Mouse (Mus musculus) liver, embryonic 16.5 days (tissue): ENCODE data around the gene Zfp715. TPM values are rescaled to one million over a fixed set of nuclear protein-coding genes. Genes with fewer than 3 reads are reported as not detected.
A peak's percentile ranks its signal among the peaks of the same experiment; 100 is the strongest.

Source experiments
- ATAC-seq: fragments of 200-750 bp; cut with Nextera tagmentation; 2 replicates; pipeline ENCODE4 v1.8.0; 2017; ENCODE audit warnings: low read depth, mild to moderate bottlenecking, moderate number of reproducible peaks, moderate library complexity
- H3K27ac ChIP-seq: fragments of 300-500 bp; sonication (generic); 2 replicates; pipeline ENCODE4 v1.5.1; 2014; ENCODE audit warnings: mild to moderate bottlenecking, low read length
- H3K27me3 ChIP-seq: fragments of 300-500 bp; sonication (generic); 2 replicates; pipeline ENCODE4 v1.6.1; 2014; ENCODE audit warnings: low read depth, low read length, mixed read lengths; ENCODE audit not compliant: control insufficient read depth, insufficient read depth
- H3K36me3 ChIP-seq: fragments of 300-500 bp; sonication (generic); 2 replicates; pipeline ENCODE4 v1.6.1; 2014; ENCODE audit warnings: mild to moderate bottlenecking; ENCODE audit not compliant: control insufficient read depth, insufficient read depth
- H3K4me1 ChIP-seq: fragments of 300-500 bp; sonication (generic); 2 replicates; pipeline ENCODE4 v1.6.1; 2014; ENCODE audit warnings: low read depth, low read length, mixed read lengths; ENCODE audit not compliant: control insufficient read depth
- H3K4me2 ChIP-seq: fragments of 300-500 bp; sonication (generic); 2 replicates; pipeline ENCODE4 v1.6.1; 2014; ENCODE audit warnings: low read depth, low read length, mixed read lengths
- H3K4me3 ChIP-seq: fragments of 300-500 bp; sonication (generic); 2 replicates; pipeline ENCODE4 v1.5.1; 2014; ENCODE audit warnings: low read depth, mild to moderate bottlenecking, low read length
- H3K9ac ChIP-seq: fragments of 300-500 bp; sonication (generic); 2 replicates; pipeline ENCODE4 v1.6.1; 2014; ENCODE audit warnings: low read depth, low read length
- H3K9me3 ChIP-seq: fragments of 300-500 bp; sonication (generic); replicated peaks from 2 replicates; pipeline ENCODE4 v1.6.1; 2016; ENCODE audit warnings: low read length; ENCODE audit not compliant: control insufficient read depth
- WGBS: fragments of 180-500 bp; shearing (Covaris S2); extraction: QIAGEN DNeasy Blood & Tissue Kit; methylation state at CpG from one replicate; pipeline ENCODE4 v1.1.7; 2014; ENCODE audit not compliant: insufficient replicate concordance; 5-methylcytosine and 5-hydroxymethylcytosine counted together
- polyA plus RNA-seq: library from polyadenylated mRNA; unstranded; fragments of >200 nt; fragmentation: Nextera tagmentation; extraction: Ambion mirVana; gene quantifications from 2 replicates; pipeline ENCODE4 v1.2.1, GENCODE M21; 2015

Zfp715 gene
- polyA plus RNA-seq, 1 experiment from 2014 or later: 4.5 TPM

DNA sequence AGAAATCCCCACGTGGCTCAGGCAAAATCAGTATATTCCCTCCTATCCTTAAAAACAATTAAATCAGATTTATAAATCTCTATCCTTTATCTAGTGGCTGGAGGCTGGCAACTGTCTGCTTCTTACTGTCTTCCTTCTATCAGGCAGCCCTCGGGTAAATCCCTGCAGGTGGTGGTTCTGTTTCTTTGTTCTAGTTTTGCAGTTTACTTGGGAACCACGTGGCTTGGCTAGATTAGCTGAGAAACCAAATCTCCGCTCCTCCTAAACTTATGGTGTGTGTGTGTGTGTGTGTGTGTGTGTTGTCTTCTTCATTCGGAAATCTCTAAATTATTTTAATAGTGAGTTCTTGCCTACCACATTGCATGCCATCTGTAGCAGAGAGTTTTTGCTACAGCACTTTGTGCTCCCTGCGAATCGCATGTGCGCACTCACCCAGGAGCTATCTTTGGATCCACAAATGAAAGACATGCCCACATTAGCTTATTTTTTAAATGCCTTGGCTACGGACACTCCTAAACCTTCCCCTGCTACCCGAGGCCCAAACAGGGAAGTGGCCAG, 13.2 kb upstream of the Zfp715 start:
- no peaks in the 10 kb centered on the region for H3K4me1 ChIP-seq
- WGBS: 55% methylated on average over 10 of the region's 10 CpGs
- no peak for ATAC-seq

DNA sequence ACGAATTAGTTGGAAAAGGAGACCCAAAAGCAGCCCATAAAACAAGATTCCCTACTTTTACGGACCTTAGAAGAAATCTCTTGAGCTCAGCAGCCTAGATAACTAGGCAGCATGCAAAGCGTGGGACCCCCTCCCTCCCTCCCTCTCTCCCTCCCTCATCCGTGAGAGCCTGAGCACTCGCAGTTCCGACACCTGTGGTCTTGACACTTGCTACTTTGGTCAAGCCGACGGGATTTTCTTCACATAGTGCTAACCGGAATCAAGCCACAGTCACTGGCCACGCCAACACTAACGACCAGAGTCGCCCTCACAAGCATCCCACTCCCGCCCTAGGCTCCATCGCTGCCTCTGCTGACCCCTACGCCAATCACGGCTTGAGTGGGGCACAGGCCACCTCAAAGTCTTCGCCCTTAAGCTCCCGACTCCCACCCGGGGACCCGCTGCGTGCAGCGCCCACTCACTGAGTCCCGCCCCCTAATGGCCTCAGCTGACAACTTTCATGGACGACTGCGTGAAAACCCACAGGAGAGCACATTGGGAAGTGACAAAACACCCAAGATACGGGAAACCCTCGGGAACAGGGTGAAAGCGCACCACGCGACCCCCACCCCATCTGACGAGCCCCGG, 595 bp downstream of the Zfp715 start:
- no peaks in the 10 kb centered on the region for H3K27me3 ChIP-seq
- no peaks in the 10 kb centered on the region for H3K9me3 ChIP-seq
- H3K9ac ChIP-seq: peak overlapping the region; percentile 82
- H3K4me3 ChIP-seq: peak overlapping the region; percentile 82
- ATAC-seq: peak; percentile 32
- peak overlapping the region; percentile 88 for H3K4me2 ChIP-seq
- no peaks in the 10 kb centered on the region; the same call in 1 of the 2 replicates for H3K36me3 ChIP-seq
- peaks cover 25% of the 10 kb centered on the region for H3K4me1 ChIP-seq
- peak overlapping the region; percentile 88 for H3K27ac ChIP-seq
- 1% methylated on average over 32 of the region's 32 CpGs for WGBS

More for the DNA sequence above, 13.2 kb upstream of the Zfp715 start:
- Histone ChIP-seq H3K27me3 (no peaks in the 10 kb centered on the region), H3K4me3 (no peak overlapping the region), H3K36me3 (no peaks in the 10 kb centered on the region), H3K4me2 (no peak overlapping the region), H3K9me3 (no peaks in the 10 kb centered on the region), H3K27ac (no peak overlapping the region), H3K9ac (no peak overlapping the region)

DNA sequence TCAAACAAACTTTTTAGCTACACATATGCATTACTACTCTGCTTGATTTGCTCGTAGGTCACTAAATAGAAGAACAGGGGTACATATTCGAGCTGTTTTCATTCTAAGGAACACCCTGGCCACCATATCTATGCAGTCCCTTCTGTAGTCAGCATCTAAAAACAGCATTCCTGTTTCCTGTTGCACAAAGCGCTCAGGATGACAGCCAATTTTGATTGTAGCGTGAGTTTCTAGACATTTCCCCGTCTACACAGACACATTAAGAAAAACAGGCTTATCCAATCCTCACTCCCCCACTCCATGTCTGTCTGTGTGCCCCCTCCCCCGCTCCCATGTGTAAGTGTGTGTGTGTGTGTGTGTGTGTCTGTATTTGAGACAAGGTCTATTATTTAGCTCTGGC, 1.5 kb downstream of the Zfp715 start:
- Histone ChIP-seq H3K4me1 (peaks cover 25% of the 10 kb centered on the region), H3K4me2 (peak overlapping the region; percentile 88), H3K27ac (no peak overlapping the region), H3K27me3 (no peaks in the 10 kb centered on the region), H3K9ac (no peak overlapping the region; the same call in 1 of the 2 replicates), H3K36me3 (no peaks in the 10 kb centered on the region; the same call in 1 of the 2 replicates), H3K4me3 (peak overlapping the region; percentile 82), H3K9me3 (no peaks in the 10 kb centered on the region)
- ATAC-seq: no peak
- 34% methylated on average over 6 of the region's 6 CpGs for WGBS

DNA sequence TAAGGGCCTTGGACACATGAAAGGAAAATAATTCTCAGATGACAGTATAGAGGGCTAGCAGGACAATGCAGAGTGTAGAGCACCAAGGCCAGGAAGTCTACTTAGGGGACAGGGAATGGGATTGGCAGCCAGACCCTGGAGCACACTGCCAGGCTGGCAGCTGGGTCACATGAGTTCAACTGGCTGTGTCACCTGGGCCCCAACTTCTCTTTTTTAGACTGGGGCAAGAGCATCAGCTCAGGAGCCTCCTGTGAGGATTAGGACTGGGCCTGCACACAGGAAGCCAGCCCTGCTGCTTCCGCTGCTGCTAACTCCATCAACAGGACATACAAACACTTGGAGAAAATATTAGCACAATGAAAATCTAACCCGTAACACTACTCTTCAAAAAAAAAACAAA, 4.0 kb downstream of the Zfp715 start:
- Histone ChIP-seq H3K4me2 (no peak overlapping the region), H3K27me3 (no peaks in the 10 kb centered on the region), H3K4me3 (no peak overlapping the region), H3K9ac (no peak overlapping the region), H3K36me3 (no peaks in the 10 kb centered on the region; the same call in 1 of the 2 replicates), H3K27ac (no peak overlapping the region), H3K9me3 (no peaks in the 10 kb centered on the region), H3K4me1 (peaks cover 25% of the 10 kb centered on the region)
- 58% methylated on average over 2 of the region's 2 CpGs for WGBS
- no peak for ATAC-seq

DNA sequence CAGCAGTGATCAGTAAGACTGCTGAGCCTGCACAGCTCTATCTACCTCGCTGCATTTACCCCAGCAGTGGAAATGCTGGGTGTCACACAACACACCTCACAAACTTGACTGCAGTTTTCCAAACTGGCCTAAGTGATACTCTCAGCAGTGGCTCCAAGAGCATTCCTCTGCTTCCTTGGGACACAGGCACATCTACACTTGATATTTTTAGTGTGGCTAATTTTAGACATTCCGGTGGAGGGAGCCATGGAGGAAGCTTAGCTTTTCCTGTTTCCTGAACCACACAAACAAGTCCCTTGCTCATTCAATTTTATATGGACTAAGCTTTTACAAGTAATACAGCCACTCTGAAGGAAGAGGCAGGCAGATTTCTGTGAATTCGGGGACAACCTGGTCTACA, 7.9 kb downstream of the Zfp715 start:
- no peak overlapping the region for H3K4me2 ChIP-seq
- H3K9ac ChIP-seq: no peak overlapping the region
- no peak overlapping the region for H3K4me3 ChIP-seq
- peaks cover 10% of the 10 kb centered on the region for H3K4me1 ChIP-seq
- no peaks in the 10 kb centered on the region for H3K27me3 ChIP-seq
- H3K36me3 ChIP-seq: peaks cover 3% of the 10 kb centered on the region
- H3K9me3 ChIP-seq: no peaks in the 10 kb centered on the region
- peak overlapping the region; percentile 15; the same call in 1 of the 2 replicates for H3K27ac ChIP-seq
- no peak for ATAC-seq
- 39% methylated on average over 3 of the region's 3 CpGs for WGBS

DNA sequence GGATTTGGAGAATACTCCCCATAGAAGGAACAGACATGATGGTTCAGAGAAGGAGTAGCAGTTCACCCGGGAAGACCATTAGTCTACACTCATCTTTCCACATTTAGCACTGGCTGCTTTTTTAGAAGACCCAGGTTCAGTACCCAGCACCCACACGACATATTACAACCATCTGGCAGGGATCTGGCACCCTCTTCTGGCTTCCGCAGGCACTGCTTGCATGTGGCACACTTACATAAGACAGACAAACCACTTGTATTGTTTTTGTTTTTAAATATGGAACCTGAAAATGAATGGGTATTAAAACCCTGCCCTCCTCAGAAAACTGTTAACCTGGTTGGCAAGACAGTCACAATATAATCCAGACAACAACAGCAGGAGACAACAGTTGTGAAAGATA, 21.6 kb downstream of the Zfp715 start:
- ATAC-seq: no peak
- Histone ChIP-seq H3K4me2 (no peak overlapping the region), H3K4me3 (no peak overlapping the region), H3K27me3 (no peaks in the 10 kb centered on the region), H3K4me1 (no peaks in the 10 kb centered on the region), H3K9ac (no peak overlapping the region), H3K9me3 (no peaks in the 10 kb centered on the region), H3K36me3 (peaks cover 2% of the 10 kb centered on the region), H3K27ac (no peak overlapping the region)
- 64% methylated on average over 3 of the region's 3 CpGs for WGBS

DNA sequence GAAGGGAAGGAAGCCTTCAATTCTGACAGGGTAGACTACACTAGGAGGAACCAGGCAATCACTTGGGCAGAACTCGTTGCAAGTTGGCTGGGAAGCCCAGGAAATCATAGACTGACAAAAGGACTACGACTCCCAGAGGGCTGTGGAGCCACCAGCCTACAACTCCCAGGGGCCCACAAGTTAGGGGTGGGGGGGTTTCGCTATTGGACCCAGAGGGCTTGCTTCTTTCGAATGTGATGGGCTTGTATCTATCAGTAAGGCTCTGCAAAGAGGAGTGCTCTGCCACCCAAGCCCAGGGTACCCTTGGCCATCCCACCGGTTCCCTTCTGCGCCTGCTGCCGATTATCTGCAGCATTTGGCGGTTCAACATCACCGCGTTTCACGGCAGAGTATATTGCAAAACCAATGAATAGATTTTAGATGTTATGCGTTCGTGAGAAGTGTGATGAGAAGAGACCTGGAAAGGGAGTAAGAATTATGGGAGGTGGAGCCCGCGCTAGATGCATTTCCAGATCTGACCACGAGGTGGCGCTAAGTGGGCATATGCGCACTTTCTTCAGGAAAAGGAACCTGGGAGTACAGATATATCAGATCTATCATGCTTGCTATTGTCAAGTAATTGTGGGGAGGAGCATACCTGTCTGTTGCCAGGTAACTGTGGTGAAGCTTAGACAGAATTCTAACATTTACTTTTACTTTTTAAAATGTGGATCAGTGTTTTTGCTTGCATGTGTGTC, 30.1 kb downstream of the Zfp715 start:
- no peak for ATAC-seq
- no peaks in the 10 kb centered on the region for H3K4me1 ChIP-seq
- peak overlapping the region; percentile 31 for H3K4me2 ChIP-seq
- H3K9me3 ChIP-seq: no peaks in the 10 kb centered on the region
- H3K9ac ChIP-seq: no peak overlapping the region
- no peaks in the 10 kb centered on the region for H3K27me3 ChIP-seq
- WGBS: 9% methylated on average over 18 of the region's 18 CpGs
- H3K36me3 ChIP-seq: no peaks in the 10 kb centered on the region
- H3K4me3 ChIP-seq: peak overlapping the region; percentile 25
- H3K27ac ChIP-seq: no peak overlapping the region

DNA sequence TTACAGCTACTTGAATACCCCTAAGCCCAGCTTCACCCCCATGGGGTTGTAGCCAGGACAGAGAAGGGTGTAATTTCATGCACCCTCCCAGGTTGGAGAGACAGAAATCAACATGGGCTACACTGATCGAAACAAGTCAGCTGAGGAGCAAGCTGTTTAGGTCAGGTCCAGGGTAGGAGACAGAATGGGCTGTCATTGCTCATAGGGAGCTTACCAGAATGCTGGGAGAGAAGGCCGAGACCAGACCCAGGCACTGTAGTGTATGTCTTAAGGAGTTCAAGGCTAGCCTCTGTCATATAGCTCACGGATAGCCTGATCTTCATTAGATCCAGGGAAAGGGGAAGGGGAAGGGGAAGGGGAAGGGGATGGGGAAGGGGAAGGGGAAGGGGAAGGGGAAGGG, 30.6 kb downstream of the Zfp715 start:
- H3K9me3 ChIP-seq: no peaks in the 10 kb centered on the region
- no peaks in the 10 kb centered on the region for H3K27me3 ChIP-seq
- WGBS: 54% methylated on average over 3 of the region's 3 CpGs
- H3K4me1 ChIP-seq: no peaks in the 10 kb centered on the region
- H3K4me3 ChIP-seq: no peak overlapping the region
- H3K27ac ChIP-seq: no peak overlapping the region
- H3K36me3 ChIP-seq: no peaks in the 10 kb centered on the region
- no peak overlapping the region for H3K9ac ChIP-seq
- ATAC-seq: no peak
- H3K4me2 ChIP-seq: no peak overlapping the region

DNA sequence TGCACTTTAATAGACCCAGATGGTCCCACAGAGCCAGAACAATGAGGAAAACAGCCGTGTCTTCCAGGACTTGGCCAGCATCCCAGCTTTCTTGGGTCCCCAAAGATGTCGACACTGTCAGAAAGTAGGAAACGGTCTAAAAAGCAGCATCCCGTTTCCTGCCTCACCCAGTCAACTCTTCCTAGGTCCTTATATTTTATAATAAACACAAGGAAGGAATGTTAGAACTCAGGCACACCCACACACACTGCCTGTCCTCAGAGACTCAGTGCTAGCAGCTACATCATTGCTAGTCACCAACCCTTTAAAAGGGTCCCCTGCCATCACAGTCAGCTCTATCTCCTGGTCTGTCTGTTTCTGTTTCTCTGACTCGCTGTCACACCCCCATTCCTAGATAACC, 35.7 kb downstream of the Zfp715 start:
- no peak overlapping the region for H3K4me2 ChIP-seq
- no peaks in the 10 kb centered on the region for H3K9me3 ChIP-seq
- ATAC-seq: no peak
- no peaks in the 10 kb centered on the region for H3K36me3 ChIP-seq
- no peaks in the 10 kb centered on the region for H3K27me3 ChIP-seq
- no peak overlapping the region for H3K27ac ChIP-seq
- H3K4me1 ChIP-seq: no peaks in the 10 kb centered on the region
- H3K9ac ChIP-seq: no peak overlapping the region
- WGBS: 44% methylated on average over 5 of the region's 5 CpGs
- H3K4me3 ChIP-seq: no peak overlapping the region
